Mouse (Mus musculus): ENCODE measurements around the gene Echdc1. TPM values are rescaled to one million over a fixed set of nuclear protein-coding genes. Genes with fewer than 3 reads are reported as not detected.

The Echdc1 gene
- 29.1 and 30.2 TPM in 2 replicates for polyA plus RNA-seq (2016; fragmentation: Nextera tagmentation; extraction: Ambion mirVana)

GRCm38 (mm10) chr10:29313064-29313638 lies at the start of gene Echdc1:
Echdc1 (plus strand) TSS chr10:29313166.
- Histone ChIP-seq H3K27me3 (replicated peaks) (no peaks in the 10 kb centered on the region), H3K36me3 (peaks cover 3% of the 10 kb centered on the region; the same call in 1 of the 2 replicates), H3K9ac (peak within 1 kb of the TSS; percentile 82), H3K4me2 (peak within 1 kb of the TSS; percentile 66), H3K27ac (peak within 1 kb of the TSS; percentile 86), H3K9me3 (replicated peaks) (no peaks in the 10 kb centered on the region), H3K4me3 (peak within 1 kb of the TSS; percentile 79), H3K4me1 (peaks cover 12% of the 10 kb centered on the region)
- peak; percentile 96 for ATAC-seq
- WGBS (ENCODE audit: insufficient replicate concordance): under 1% methylated on average over 45 of the region's 49 CpGs

GRCm38 (mm10) chr10:29281736-29282135 lies 31.2 kb upstream of the Echdc1 start:
- H3K4me3 ChIP-seq: no peak overlapping the region
- H3K4me2 ChIP-seq: no peak overlapping the region
- WGBS (ENCODE audit: insufficient replicate concordance): 35% methylated on average over 1 of the region's 1 CpGs
- no peak overlapping the region for H3K27ac ChIP-seq
- H3K9me3 ChIP-seq (replicated peaks): no peaks in the 10 kb centered on the region
- no peak for ATAC-seq
- no peaks in the 10 kb centered on the region for H3K4me1 ChIP-seq
- H3K27me3 ChIP-seq (replicated peaks): no peaks in the 10 kb centered on the region
- no peaks in the 10 kb centered on the region for H3K36me3 ChIP-seq
- no peak overlapping the region for H3K9ac ChIP-seq

- no peak overlapping the region for H3K4me3 ChIP-seq
- H3K9me3 ChIP-seq (replicated peaks): no peaks in the 10 kb centered on the region
- no peaks in the 10 kb centered on the region for H3K36me3 ChIP-seq
- no peak overlapping the region for H3K4me2 ChIP-seq
- H3K27ac ChIP-seq: no peak overlapping the region
- no peak overlapping the region for H3K9ac ChIP-seq
- no peak for ATAC-seq
- no peaks in the 10 kb centered on the region for H3K27me3 ChIP-seq (replicated peaks)
- H3K4me1 ChIP-seq: no peaks in the 10 kb centered on the region
- WGBS (ENCODE audit: insufficient replicate concordance): 70% methylated on average over 1 of the region's 1 CpGs
Observed at GRCm38 (mm10) chr10:29285757-29286156, 27.2 kb upstream of the Echdc1 start.

GRCm38 (mm10) chr10:29302230-29302629 lies 10.7 kb upstream of the Echdc1 start:
- no peak overlapping the region for H3K4me3 ChIP-seq
- ATAC-seq: no peak
- H3K4me2 ChIP-seq: no peak overlapping the region
- WGBS (ENCODE audit: insufficient replicate concordance): 65% methylated on average over 4 of the region's 4 CpGs
- H3K36me3 ChIP-seq: no peaks in the 10 kb centered on the region
- no peaks in the 10 kb centered on the region for H3K9me3 ChIP-seq (replicated peaks)
- H3K27me3 ChIP-seq (replicated peaks): no peaks in the 10 kb centered on the region
- H3K9ac ChIP-seq: no peak overlapping the region
- H3K4me1 ChIP-seq: no peaks in the 10 kb centered on the region
- H3K27ac ChIP-seq: no peak overlapping the region

- Histone ChIP-seq H3K4me2 (peak overlapping the region; percentile 66), H3K27me3 (replicated peaks) (no peaks in the 10 kb centered on the region), H3K27ac (no peak overlapping the region), H3K9ac (no peak overlapping the region), H3K4me3 (peak overlapping the region; percentile 79; the same call in 1 of the 2 replicates), H3K36me3 (no peaks in the 10 kb centered on the region; the same call in 1 of the 2 replicates), H3K4me1 (peaks cover 12% of the 10 kb centered on the region), H3K9me3 (replicated peaks) (no peaks in the 10 kb centered on the region)
- WGBS (ENCODE audit: insufficient replicate concordance): 60% methylated on average over 4 of the region's 4 CpGs
- no peak for ATAC-seq
Observed at GRCm38 (mm10) chr10:29311480-29312219, 1.3 kb upstream of the Echdc1 start.

GRCm38 (mm10) chr10:29313905-29314304 lies 939 bp downstream of the Echdc1 start:
- 25% methylated on average over 5 of the region's 5 CpGs for whole genome bisulfite sequencing (ENCODE audit: insufficient replicate concordance)
- Histone ChIP-seq H3K27ac (no peak overlapping the region), H3K9me3 (replicated peaks) (no peaks in the 10 kb centered on the region), H3K4me1 (peaks cover 12% of the 10 kb centered on the region), H3K36me3 (peaks cover 10% of the 10 kb centered on the region), H3K4me2 (peak overlapping the region; percentile 66), H3K4me3 (peak overlapping the region; percentile 79), H3K27me3 (replicated peaks) (no peaks in the 10 kb centered on the region), H3K9ac (peak overlapping the region; percentile 82)
- no peak for ATAC-seq

- no peak overlapping the region for H3K27ac ChIP-seq
- no peak overlapping the region for H3K4me3 ChIP-seq
- no peak overlapping the region for H3K4me2 ChIP-seq
- no peaks in the 10 kb centered on the region for H3K27me3 ChIP-seq (replicated peaks)
- no peaks in the 10 kb centered on the region for H3K4me1 ChIP-seq
- no peak for ATAC-seq
- WGBS (ENCODE audit: insufficient replicate concordance): 79% methylated on average over 2 of the region's 2 CpGs
- H3K36me3 ChIP-seq: peaks cover 5% of the 10 kb centered on the region; the same call in 1 of the 2 replicates
- H3K9ac ChIP-seq: no peak overlapping the region
- no peaks in the 10 kb centered on the region for H3K9me3 ChIP-seq (replicated peaks)
Observed at GRCm38 (mm10) chr10:29324817-29325216, 11.9 kb downstream of the Echdc1 start.

GRCm38 (mm10) chr10:29333836-29334235 lies 20.9 kb downstream of the Echdc1 start:
- H3K4me3 ChIP-seq: no peak overlapping the region
- no peaks in the 10 kb centered on the region for H3K4me1 ChIP-seq
- H3K27me3 ChIP-seq (replicated peaks): no peaks in the 10 kb centered on the region
- WGBS (ENCODE audit: insufficient replicate concordance): 79% methylated on average over 4 of the region's 4 CpGs
- H3K9ac ChIP-seq: no peak overlapping the region
- ATAC-seq: no peak
- H3K4me2 ChIP-seq: no peak overlapping the region
- H3K27ac ChIP-seq: no peak overlapping the region
- no peaks in the 10 kb centered on the region for H3K9me3 ChIP-seq (replicated peaks)
- 0 out of 2 replicates have a peak, but pooled peaks cover 4% of the 10 kb centered on the region for H3K36me3 ChIP-seq

- 46% methylated on average over 4 of the region's 4 CpGs for WGBS (ENCODE audit: insufficient replicate concordance)
- no peak for ATAC-seq
- Histone ChIP-seq H3K4me3 (no peak overlapping the region), H3K9me3 (replicated peaks) (no peaks in the 10 kb centered on the region), H3K4me2 (no peak overlapping the region), H3K27me3 (replicated peaks) (no peaks in the 10 kb centered on the region), H3K36me3 (peaks cover 13% of the 10 kb centered on the region), H3K9ac (no peak overlapping the region), H3K4me1 (no peaks in the 10 kb centered on the region), H3K27ac (no peak overlapping the region)
Observed at GRCm38 (mm10) chr10:29338355-29339056, 25.5 kb downstream of the Echdc1 start.

- no peak overlapping the region for H3K9ac ChIP-seq
- WGBS (ENCODE audit: insufficient replicate concordance): 88% methylated on average over 4 of the region's 4 CpGs
- ATAC-seq: no peak
- H3K4me2 ChIP-seq: no peak overlapping the region
- H3K36me3 ChIP-seq: peaks cover 59% of the 10 kb centered on the region
- H3K4me1 ChIP-seq: no peaks in the 10 kb centered on the region
- no peak overlapping the region for H3K27ac ChIP-seq
- H3K4me3 ChIP-seq: no peak overlapping the region
- H3K27me3 ChIP-seq (replicated peaks): no peaks in the 10 kb centered on the region
- H3K9me3 ChIP-seq (replicated peaks): no peaks in the 10 kb centered on the region
Observed at GRCm38 (mm10) chr10:29344232-29344631, 31.3 kb downstream of the Echdc1 start.

GRCm38 (mm10) chr10:29346638-29347037 lies 33.7 kb downstream of the Echdc1 start:
- Histone ChIP-seq H3K4me2 (no peak overlapping the region), H3K27ac (no peak overlapping the region), H3K9ac (no peak overlapping the region), H3K4me3 (no peak overlapping the region), H3K9me3 (replicated peaks) (no peaks in the 10 kb centered on the region), H3K27me3 (replicated peaks) (no peaks in the 10 kb centered on the region), H3K36me3 (peaks cover 72% of the 10 kb centered on the region), H3K4me1 (no peaks in the 10 kb centered on the region)
- WGBS (ENCODE audit: insufficient replicate concordance): 88% methylated on average over 7 of the region's 7 CpGs
- no peak for ATAC-seq

- WGBS (ENCODE audit: insufficient replicate concordance): 81% methylated on average over 2 of the region's 2 CpGs
- H3K4me3 ChIP-seq: no peak overlapping the region
- ATAC-seq: no peak
- no peak overlapping the region for H3K4me2 ChIP-seq
- H3K4me1 ChIP-seq: no peaks in the 10 kb centered on the region
- H3K27me3 ChIP-seq (replicated peaks): no peaks in the 10 kb centered on the region
- H3K27ac ChIP-seq: no peak overlapping the region
- no peaks in the 10 kb centered on the region for H3K9me3 ChIP-seq (replicated peaks)
- peaks cover 61% of the 10 kb centered on the region for H3K36me3 ChIP-seq
- no peak overlapping the region for H3K9ac ChIP-seq
Observed at GRCm38 (mm10) chr10:29351420-29351819, 38.5 kb downstream of the Echdc1 start.

Data from liver, embryonic 12.5 days (tissue).